Mouse (Mus musculus) liver, embryonic 16.5 days (tissue): ENCODE measurements around the gene Spag9. TPM values are rescaled to one million over a fixed set of nuclear protein-coding genes. Genes with fewer than 3 reads are reported as not detected.

ENCODE experiments used
- ATAC-seq: fragments of 200-750 bp; cut with Nextera tagmentation; 2 replicates; pipeline ENCODE4 v1.8.0; 2017; ENCODE audit warnings: low read depth, mild to moderate bottlenecking, moderate number of reproducible peaks, moderate library complexity
- H3K27ac ChIP-seq: fragments of 300-500 bp; sonication (generic); 2 replicates; pipeline ENCODE4 v1.5.1; 2014; ENCODE audit warnings: mild to moderate bottlenecking, low read length
- H3K27me3 ChIP-seq: fragments of 300-500 bp; sonication (generic); 2 replicates; pipeline ENCODE4 v1.6.1; 2014; ENCODE audit warnings: low read depth, low read length, mixed read lengths; ENCODE audit not compliant: control insufficient read depth, insufficient read depth
- H3K36me3 ChIP-seq: fragments of 300-500 bp; sonication (generic); 2 replicates; pipeline ENCODE4 v1.6.1; 2014; ENCODE audit warnings: mild to moderate bottlenecking; ENCODE audit not compliant: control insufficient read depth, insufficient read depth
- H3K4me1 ChIP-seq: fragments of 300-500 bp; sonication (generic); 2 replicates; pipeline ENCODE4 v1.6.1; 2014; ENCODE audit warnings: low read depth, low read length, mixed read lengths; ENCODE audit not compliant: control insufficient read depth
- H3K4me2 ChIP-seq: fragments of 300-500 bp; sonication (generic); 2 replicates; pipeline ENCODE4 v1.6.1; 2014; ENCODE audit warnings: low read depth, low read length, mixed read lengths
- H3K4me3 ChIP-seq: fragments of 300-500 bp; sonication (generic); 2 replicates; pipeline ENCODE4 v1.5.1; 2014; ENCODE audit warnings: low read depth, mild to moderate bottlenecking, low read length
- H3K9ac ChIP-seq: fragments of 300-500 bp; sonication (generic); 2 replicates; pipeline ENCODE4 v1.6.1; 2014; ENCODE audit warnings: low read depth, low read length
- H3K9me3 ChIP-seq: fragments of 300-500 bp; sonication (generic); replicated peaks from 2 replicates; pipeline ENCODE4 v1.6.1; 2016; ENCODE audit warnings: low read length; ENCODE audit not compliant: control insufficient read depth
- WGBS: fragments of 180-500 bp; shearing (Covaris S2); extraction: QIAGEN DNeasy Blood & Tissue Kit; methylation state at CpG from one replicate; pipeline ENCODE4 v1.1.7; 2014; ENCODE audit not compliant: insufficient replicate concordance; 5-methylcytosine and 5-hydroxymethylcytosine counted together
- polyA plus RNA-seq: library from polyadenylated mRNA; unstranded; fragments of >200 nt; fragmentation: Nextera tagmentation; extraction: Ambion mirVana; gene quantifications from 2 replicates; pipeline ENCODE4 v1.2.1, GENCODE M21; 2015

Gene Spag9
- polyA plus RNA-seq, 1 experiment from 2014 or later = 10.5 TPM

- peaks cover 32% of the 10 kb centered on the region for H3K27me3 ChIP-seq
- 44% methylated on average over 12 of the region's 12 CpGs for WGBS
- no peaks in the 10 kb centered on the region for H3K9me3 ChIP-seq
- ATAC-seq = 0 out of 2 replicates have a peak, but pooled peaks have one; percentile 21
- peaks cover 3% of the 10 kb centered on the region for H3K4me1 ChIP-seq
- H3K9ac ChIP-seq = no peak overlapping the region
- H3K27ac ChIP-seq = no peak overlapping the region
- H3K36me3 ChIP-seq = no peaks in the 10 kb centered on the region
- H3K4me2 ChIP-seq = no peak overlapping the region
- H3K4me3 ChIP-seq = no peak overlapping the region
These were observed 152.3 kb downstream of the Spag9 start for GRCm38 (mm10) chr11:94148105-94148696.

DNA sequence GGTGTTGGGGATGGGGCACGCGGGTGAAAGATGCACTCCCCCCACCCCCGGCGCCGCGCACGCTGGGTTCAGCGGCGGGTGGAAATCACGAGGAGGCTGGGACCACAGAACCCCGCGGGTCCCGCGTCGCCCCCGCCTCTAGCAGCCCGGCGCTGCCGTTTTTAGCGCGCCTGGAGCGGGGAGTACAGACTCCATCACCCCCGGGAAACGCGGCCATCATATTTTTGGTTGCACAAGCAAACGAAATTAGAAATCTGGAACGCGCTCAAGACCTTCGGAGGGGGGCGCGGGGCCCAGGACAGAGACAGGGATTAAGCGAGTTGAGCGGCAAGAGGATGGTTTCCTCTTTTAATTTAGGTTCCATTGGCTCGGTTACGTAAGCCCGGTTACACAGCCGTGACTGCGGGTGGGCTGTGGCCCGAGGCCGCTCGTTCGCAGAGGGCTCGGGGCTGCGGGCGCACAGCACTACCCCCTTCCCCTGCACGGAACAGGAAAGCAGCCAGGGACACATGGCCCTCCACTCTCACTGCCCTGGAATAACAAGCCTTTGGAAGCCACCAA is 153.1 kb downstream of the Spag9 start:
- no peak for ATAC-seq
- WGBS = 1% methylated on average over 46 of the region's 46 CpGs
- no peaks in the 10 kb centered on the region for H3K9me3 ChIP-seq
- H3K4me1 ChIP-seq = peaks cover 3% of the 10 kb centered on the region
- peak overlapping the region; percentile 61 for H3K4me2 ChIP-seq
- no peak overlapping the region for H3K27ac ChIP-seq
- H3K9ac ChIP-seq = no peak overlapping the region
- H3K4me3 ChIP-seq = peak overlapping the region; percentile 44
- H3K36me3 ChIP-seq = no peaks in the 10 kb centered on the region
- H3K27me3 ChIP-seq = peaks cover 32% of the 10 kb centered on the region

DNA sequence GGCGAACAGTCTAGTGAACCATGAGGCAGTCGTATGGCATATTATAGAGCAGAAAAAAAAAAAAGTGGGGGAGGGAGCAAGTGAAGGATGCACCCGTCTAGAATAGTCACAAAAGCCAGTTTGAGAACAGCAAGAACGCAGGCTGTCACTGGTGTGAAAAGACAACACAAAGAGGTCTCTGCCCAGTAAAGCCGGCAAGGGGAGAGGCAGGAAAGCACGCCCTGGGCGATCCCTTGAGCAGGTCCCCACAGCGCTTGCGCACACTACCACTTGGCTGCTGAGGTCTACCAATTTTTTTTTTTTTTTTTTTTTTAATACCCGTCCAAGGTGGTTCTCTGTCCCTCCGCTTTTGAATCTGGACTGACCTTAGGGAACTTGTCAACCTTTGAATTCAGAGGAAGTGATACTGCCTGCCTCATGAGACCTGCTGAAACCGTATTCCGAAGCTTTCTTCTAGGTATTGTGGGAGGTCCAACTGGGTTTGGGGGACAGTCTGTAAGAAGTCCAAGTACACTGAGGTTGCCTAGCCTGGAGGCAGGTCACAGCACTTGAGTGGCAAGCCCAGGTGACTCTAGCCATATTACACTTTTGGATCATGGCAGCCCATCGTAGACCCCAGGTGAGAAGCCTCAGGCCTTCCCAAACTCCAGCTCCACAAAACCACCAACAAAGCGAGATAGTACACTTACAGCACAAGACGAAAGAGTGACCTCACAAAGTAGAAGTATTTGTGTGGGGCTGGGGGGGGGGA is 153.8 kb downstream of the Spag9 start:
- peaks cover 32% of the 10 kb centered on the region for H3K27me3 ChIP-seq
- H3K9ac ChIP-seq = no peak overlapping the region
- WGBS = 22% methylated on average over 16 of the region's 16 CpGs
- no peak for ATAC-seq
- H3K4me3 ChIP-seq = peak overlapping the region; percentile 44
- peak overlapping the region; percentile 61 for H3K4me2 ChIP-seq
- no peaks in the 10 kb centered on the region for H3K9me3 ChIP-seq
- no peak overlapping the region for H3K27ac ChIP-seq
- peaks cover 3% of the 10 kb centered on the region for H3K4me1 ChIP-seq
- H3K36me3 ChIP-seq = no peaks in the 10 kb centered on the region

DNA sequence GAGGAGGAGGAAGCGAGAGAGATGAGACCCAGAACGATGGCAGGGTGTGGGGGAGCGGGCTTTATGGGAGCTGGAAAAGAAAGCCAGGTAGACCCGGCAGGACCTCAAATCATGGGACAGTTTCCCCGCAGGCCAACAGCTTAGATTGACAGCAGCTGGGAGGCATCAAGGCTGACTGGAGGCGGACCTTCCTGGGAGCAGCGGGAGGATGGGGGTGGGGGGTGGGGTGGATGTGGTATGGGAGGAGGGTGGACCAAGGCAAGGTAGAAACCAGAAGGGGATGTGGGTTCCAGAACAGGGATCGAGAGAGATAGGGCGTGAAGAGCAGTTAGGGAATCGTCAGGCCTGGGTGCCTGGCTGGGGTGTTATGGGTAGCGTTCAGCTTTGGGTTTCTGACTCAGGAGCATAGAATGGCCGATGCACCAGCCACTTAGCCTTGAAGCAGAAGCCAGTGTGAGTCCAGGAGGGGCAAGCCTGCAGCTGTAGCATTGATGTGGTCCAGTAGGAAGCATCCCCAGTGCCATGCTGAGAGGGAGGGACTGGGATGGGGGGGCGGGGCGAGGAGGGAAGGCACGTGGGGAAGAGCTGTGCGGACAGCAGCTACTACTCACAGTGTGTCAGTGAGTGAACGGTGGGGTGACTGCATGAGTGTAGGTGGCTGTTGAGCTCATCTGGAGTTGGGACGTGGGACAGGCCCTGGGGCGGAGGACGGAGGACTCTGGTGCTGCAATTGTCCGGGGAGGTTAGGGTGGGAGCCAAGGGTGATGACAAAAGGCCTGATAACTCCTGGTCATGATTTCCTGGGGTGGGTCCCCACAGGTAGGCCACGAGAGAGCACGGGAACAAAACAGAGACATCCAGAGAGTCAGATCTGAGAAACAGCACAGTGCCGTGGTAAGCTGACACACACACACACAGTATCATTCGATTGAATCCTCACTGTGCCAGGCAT is 154.9 kb downstream of the Spag9 start:
- ATAC-seq = no peak
- peaks cover 3% of the 10 kb centered on the region for H3K4me1 ChIP-seq
- H3K36me3 ChIP-seq = no peaks in the 10 kb centered on the region
- no peaks in the 10 kb centered on the region for H3K9me3 ChIP-seq
- peaks cover 32% of the 10 kb centered on the region for H3K27me3 ChIP-seq
- H3K4me3 ChIP-seq = no peak overlapping the region
- 40% methylated on average over 25 of the region's 25 CpGs for WGBS
- H3K27ac ChIP-seq = no peak overlapping the region
- no peak overlapping the region for H3K4me2 ChIP-seq
- no peak overlapping the region for H3K9ac ChIP-seq

- Histone ChIP-seq H3K4me1 (no peaks in the 10 kb centered on the region; the same call in none of the 2 replicates), H3K9ac (no peak overlapping the region), H3K9me3 (no peaks in the 10 kb centered on the region), H3K36me3 (no peaks in the 10 kb centered on the region), H3K4me2 (no peak overlapping the region), H3K27me3 (peaks cover 12% of the 10 kb centered on the region), H3K27ac (no peak overlapping the region), H3K4me3 (no peak overlapping the region)
- WGBS = 54% methylated on average over 3 of the region's 3 CpGs
- ATAC-seq = no peak
These were observed 158.3 kb downstream of the Spag9 start for GRCm38 (mm10) chr11:94154201-94154600.

DNA sequence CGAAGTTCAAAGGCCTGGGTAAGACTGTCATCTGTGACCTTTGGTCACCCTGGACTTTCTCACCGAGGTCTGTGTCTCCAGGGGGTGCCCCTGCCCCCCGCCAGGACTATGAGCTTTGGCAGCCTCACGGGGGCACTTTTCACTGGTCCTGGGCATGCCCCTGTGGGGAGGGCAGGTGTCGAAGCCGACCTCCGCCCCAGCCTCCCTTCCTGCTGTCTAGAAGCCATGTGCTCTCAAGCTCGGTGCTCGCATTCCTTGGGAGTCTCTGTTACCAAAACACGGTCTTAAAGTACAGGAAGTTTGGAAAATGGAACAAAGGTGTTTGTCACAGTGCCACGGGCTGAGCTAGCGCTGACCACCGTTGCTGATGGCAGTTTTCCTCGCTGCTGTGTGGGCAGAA is 162.6 kb downstream of the Spag9 start:
- no peaks in the 10 kb centered on the region for H3K36me3 ChIP-seq
- no peak overlapping the region for H3K9ac ChIP-seq
- H3K27ac ChIP-seq = no peak overlapping the region
- no peak overlapping the region for H3K4me2 ChIP-seq
- WGBS = 50% methylated on average over 14 of the region's 14 CpGs
- no peaks in the 10 kb centered on the region; the same call in 1 of the 2 replicates for H3K27me3 ChIP-seq
- ATAC-seq = no peak
- peaks cover 10% of the 10 kb centered on the region for H3K4me1 ChIP-seq
- no peaks in the 10 kb centered on the region for H3K9me3 ChIP-seq
- no peak overlapping the region for H3K4me3 ChIP-seq

GRCm38 (mm10) chr11:94159066-94159880 is 163.4 kb downstream of the Spag9 start:
- WGBS = 59% methylated on average over 14 of the region's 14 CpGs
- ATAC-seq = no peak
- Histone ChIP-seq H3K4me3 (no peak overlapping the region), H3K4me2 (no peak overlapping the region), H3K9me3 (no peaks in the 10 kb centered on the region), H3K27me3 (no peaks in the 10 kb centered on the region; the same call in 1 of the 2 replicates), H3K9ac (no peak overlapping the region), H3K4me1 (peaks cover 10% of the 10 kb centered on the region), H3K27ac (no peak overlapping the region), H3K36me3 (no peaks in the 10 kb centered on the region)

DNA sequence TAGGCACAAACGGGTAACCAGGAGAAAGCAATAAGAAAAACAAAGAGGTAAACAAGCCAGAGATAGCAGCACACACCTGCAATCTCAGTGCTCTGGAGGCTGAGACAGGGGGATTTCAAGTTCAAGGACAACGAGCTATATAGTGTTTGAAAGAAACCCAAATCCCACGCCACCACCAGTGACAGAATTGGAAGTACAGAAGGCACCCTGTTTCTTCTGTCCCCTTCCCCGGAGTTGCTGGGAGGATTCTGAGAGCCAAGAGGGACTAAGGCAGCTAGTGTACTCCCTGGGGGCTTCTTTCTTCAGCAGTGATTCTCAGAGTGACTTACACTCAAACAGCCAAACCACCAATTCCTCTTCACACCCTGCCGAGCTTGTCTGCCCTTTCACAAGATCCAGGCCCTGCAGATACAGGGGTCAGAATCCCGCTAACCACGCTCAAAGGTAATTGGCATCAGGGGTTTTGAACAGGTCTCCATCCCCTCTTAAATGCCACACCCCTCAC is 164.1 kb downstream of the Spag9 start:
- H3K27ac ChIP-seq = no peak overlapping the region
- no peaks in the 10 kb centered on the region for H3K9me3 ChIP-seq
- H3K4me1 ChIP-seq = peaks cover 10% of the 10 kb centered on the region
- no peaks in the 10 kb centered on the region for H3K36me3 ChIP-seq
- H3K9ac ChIP-seq = no peak overlapping the region
- H3K27me3 ChIP-seq = no peaks in the 10 kb centered on the region; the same call in 1 of the 2 replicates
- 61% methylated on average over 7 of the region's 7 CpGs for WGBS
- no peak for ATAC-seq
- no peak overlapping the region for H3K4me3 ChIP-seq
- H3K4me2 ChIP-seq = no peak overlapping the region
